Comparison of ENCODE assay signal across 9 mouse cellular contexts in genomic region chr6:87207373-87207982, GRCm38 (mm10).
DNase-seq lines count a peak whose midpoint lies in the region; ATAC-seq and TF ChIP-seq lines count a peak whose summit lies in the region.
"Had no signal": no experiment of that assay in that cellular context is flagged by ENCODE, and none has a peak within 500 bp of the region (broad histone marks: within the 10 kb centered on the region; RNA-seq: fewer than 3 reads in every experiment).

No protein-coding gene starts in this region.

- 0 out of 2 replicates have a peak, but pooled peaks have one; percentile 32 for ATAC-seq in hindbrain, postnatal 0 days
- no peak for ATAC-seq in hindbrain, embryonic 11.5 days (ENCODE audit: low FRiP score)
- no peak for ATAC-seq in inflammation-experienced regulatory T-cells, adult 6 months

- no peak overlapping the region for H3K27ac ChIP-seq in hindbrain, postnatal 0 days
- no peak overlapping the region for H3K27ac ChIP-seq in hindbrain, embryonic 11.5 days (ENCODE audit: low read depth, low read length)
- H3K27ac ChIP-seq in macrophage = 0 out of 2 replicates have a peak overlapping the region, but pooled peaks have one; percentile 5
- H3K27ac ChIP-seq: heart, embryonic 13.5 days had no signal

- H3K4me1 ChIP-seq in hindbrain, postnatal 0 days (ENCODE audit: insufficient read depth, low read length) = 0 out of 2 replicates have a peak, but pooled peaks cover 4% of the 10 kb centered on the region
- no peaks in the 10 kb centered on the region for H3K4me1 ChIP-seq in hindbrain, embryonic 11.5 days (replicated peaks; ENCODE audit: control insufficient read depth, insufficient read depth, low read length)

- peak; percentile 62 for DNase-seq in hindbrain, postnatal 0 days (ENCODE audit: low spot score)
- DNase-seq in hindbrain, embryonic 11.5 days (ENCODE audit: low spot score) = no peak
- peak; percentile 14 for DNase-seq in R1 (ENCODE audit: low read depth, low spot score)
- peak; percentile 86 for DNase-seq in gastrocnemius, adult 18-20 months (ENCODE audit: low spot score)
- DNase-seq in kidney, adult 9 months = peak; percentile 81
- DNase-seq in thymus, postnatal 10 days (ENCODE audit: low spot score in 2 of 2) = no peak

- H3K36me3 ChIP-seq in hindbrain, postnatal 0 days (ENCODE audit: insufficient read depth, low read length) = no peaks in the 10 kb centered on the region
- H3K36me3 ChIP-seq in hindbrain, embryonic 11.5 days (ENCODE audit: control insufficient read depth, insufficient read depth, low read length) = no peaks in the 10 kb centered on the region
- no peaks in the 10 kb centered on the region for H3K36me3 ChIP-seq in macrophage (ENCODE audit: inconsistent target)

- no peaks in the 10 kb centered on the region for H3K79me2 ChIP-seq in macrophage (ENCODE audit: inconsistent target)

- H3K4me3 ChIP-seq in hindbrain, postnatal 0 days (ENCODE audit: low read length) = no peak overlapping the region
- H3K4me3 ChIP-seq in hindbrain, embryonic 11.5 days (ENCODE audit: low read depth, low read length) = no peak overlapping the region
- no peak overlapping the region for H3K4me3 ChIP-seq in macrophage (ENCODE audit: inconsistent target)
- H3K4me3 ChIP-seq: heart, embryonic 13.5 days had no signal

- no peak overlapping the region for H3K4me2 ChIP-seq in hindbrain, postnatal 0 days (ENCODE audit: low read depth, low read length)
- no peak overlapping the region for H3K4me2 ChIP-seq in hindbrain, embryonic 11.5 days (replicated peaks; ENCODE audit: low read depth, low read length)
- H3K4me2 ChIP-seq: heart, embryonic 13.5 days had no signal

- H3K27me3 ChIP-seq in hindbrain, postnatal 0 days (ENCODE audit: insufficient read depth, low read length) = no peaks in the 10 kb centered on the region
- H3K27me3 ChIP-seq in hindbrain, embryonic 11.5 days (ENCODE audit: control insufficient read depth, insufficient read depth, low read length) = no peaks in the 10 kb centered on the region
- H3K27me3 ChIP-seq: heart, embryonic 13.5 days had no signal

- 42% methylated on average over 13 of the region's 13 CpGs for WGBS in hindbrain, postnatal 0 days
- 68% methylated on average over 13 of the region's 13 CpGs for WGBS in hindbrain, embryonic 11.5 days
- 53% methylated on average over 13 of the region's 13 CpGs for WGBS in macrophage (ENCODE audit: missing documents)

- TF ChIP-seq CTCF in hindbrain, postnatal 0 days (IDR thresholded peaks at IDR 0.05; ENCODE audit: low read depth) = no peak

- no peaks in the 10 kb centered on the region for H3K9me3 ChIP-seq in hindbrain, postnatal 0 days (ENCODE audit: low read length)
- no peaks in the 10 kb centered on the region for H3K9me3 ChIP-seq in hindbrain, embryonic 11.5 days (ENCODE audit: control insufficient read depth, low read length)

- H3K9ac ChIP-seq in hindbrain, postnatal 0 days (replicated peaks; ENCODE audit: low read length) = no peak overlapping the region
- no peak overlapping the region for H3K9ac ChIP-seq in hindbrain, embryonic 11.5 days (ENCODE audit: low read depth, low read length)
- H3K9ac ChIP-seq: heart, embryonic 13.5 days had no signal

Comparison
In these comparisons a context has a peak if more than half of its experiments do, and no peak if none do; other contexts are left out.
1. DNase-seq: peak in hindbrain, postnatal 0 days (single experiment), R1 (single experiment), gastrocnemius, adult 18-20 months (single experiment) and kidney, adult 9 months (single experiment); none in hindbrain, embryonic 11.5 days (single experiment) and thymus, postnatal 10 days (0 of 2).